Mouse (Mus musculus): Measurements from ENCODE around the gene Immt.

GRCm38 (mm10) chr6:71830690-71831580 is at the start of gene Immt:
- TF ChIP-seq CTCF (IDR thresholded peaks at IDR 0.05) (peak; percentile 37), EP300 (IDR thresholded peaks at IDR 0.05) (no peak)

All from lung, postnatal 0 days (tissue).